Mouse (Mus musculus) retina, embryonic 14.5 days (tissue): ENCODE measurements around the gene Pla1a.
"Not testable (repeated sequence)": the region's sequence is repeated elsewhere in the genome, so short reads cannot be mapped to it uniquely, and the experiment has no call there.

Experiments
- DNase-seq: peaks from one replicate; pipeline ENCODE4 v3.0.0-alpha.2; 2015; ENCODE audit warnings: low spot score

The Pla1a gene

GRCm38 (mm10) chr16:38458600-38459280 is 25.8 kb upstream of the Pla1a start:
- no peak for DNase-seq

- no peak for DNase-seq
These were observed 24.0 kb upstream of the Pla1a start for GRCm38 (mm10) chr16:38456812-38457567.

DNA sequence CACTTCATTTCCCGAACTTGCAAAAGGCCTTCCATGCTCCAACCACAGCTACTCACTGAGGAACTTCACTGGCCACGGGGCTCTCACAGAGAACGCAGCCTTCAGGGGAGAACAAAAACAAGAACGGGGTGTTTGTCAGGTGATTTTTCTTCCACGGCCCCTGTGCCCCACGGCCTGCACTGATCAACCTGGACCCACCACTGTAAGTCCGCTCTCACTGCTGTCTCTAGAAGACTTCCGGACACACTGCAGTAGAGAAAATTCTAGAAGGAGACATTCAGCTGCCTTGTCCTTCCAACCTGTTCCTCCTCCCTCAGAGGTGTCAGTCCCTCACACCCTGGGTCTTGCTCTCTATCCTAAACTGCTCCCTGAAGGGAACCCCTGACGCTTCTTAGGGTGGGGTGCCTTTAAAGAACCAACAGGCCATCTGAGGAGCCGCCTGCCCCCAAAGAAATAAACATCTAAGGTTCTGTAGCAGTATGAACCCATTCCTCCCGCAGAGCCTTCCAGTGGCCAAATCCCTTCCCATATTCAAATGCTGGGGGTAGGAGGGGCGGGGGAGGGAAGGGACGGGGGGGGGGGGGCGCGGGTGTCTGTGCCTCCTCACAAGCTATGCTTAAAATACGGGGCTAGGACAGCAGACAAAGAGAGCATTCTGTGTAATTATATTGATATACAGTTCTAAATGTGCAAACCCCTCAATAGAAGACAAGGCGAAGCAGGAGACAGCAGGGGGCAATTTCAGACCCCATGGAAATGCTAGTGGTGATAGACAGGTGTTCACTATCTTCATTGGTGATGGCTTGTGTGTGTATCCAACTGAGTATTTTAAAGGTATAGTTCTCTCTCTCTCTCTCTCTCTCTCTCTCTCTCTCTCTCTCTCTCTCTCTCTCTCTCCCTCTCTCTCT is 22.8 kb upstream of the Pla1a start, which contains the start of gene Cd80:
Cd80 (plus strand) TSS at position 51 of the 908 bp plus-strand sequence.
- DNase-seq: no peak

- no peak for DNase-seq
These were observed 21.7 kb upstream of the Pla1a start for GRCm38 (mm10) chr16:38454533-38455254.

- no peak for DNase-seq
These were observed 21.0 kb upstream of the Pla1a start for GRCm38 (mm10) chr16:38453952-38454351.

DNA sequence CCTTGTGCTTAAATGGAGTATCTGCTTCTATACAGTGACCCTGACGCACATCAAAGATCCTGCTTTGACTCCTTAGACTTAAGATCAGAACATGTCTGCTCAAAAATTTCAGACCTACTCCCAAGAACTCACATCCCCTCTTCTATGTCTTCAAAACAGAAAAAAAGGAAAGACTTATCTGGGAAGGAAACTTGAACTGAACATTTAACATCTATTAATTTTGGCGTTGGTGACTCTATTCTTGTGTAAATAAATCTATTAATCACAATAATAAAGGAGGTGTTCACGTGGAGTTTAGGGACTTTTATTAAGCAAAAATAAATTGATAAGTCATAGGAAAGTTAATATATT is 20.2 kb upstream of the Pla1a start:
- no peak for DNase-seq

DNA sequence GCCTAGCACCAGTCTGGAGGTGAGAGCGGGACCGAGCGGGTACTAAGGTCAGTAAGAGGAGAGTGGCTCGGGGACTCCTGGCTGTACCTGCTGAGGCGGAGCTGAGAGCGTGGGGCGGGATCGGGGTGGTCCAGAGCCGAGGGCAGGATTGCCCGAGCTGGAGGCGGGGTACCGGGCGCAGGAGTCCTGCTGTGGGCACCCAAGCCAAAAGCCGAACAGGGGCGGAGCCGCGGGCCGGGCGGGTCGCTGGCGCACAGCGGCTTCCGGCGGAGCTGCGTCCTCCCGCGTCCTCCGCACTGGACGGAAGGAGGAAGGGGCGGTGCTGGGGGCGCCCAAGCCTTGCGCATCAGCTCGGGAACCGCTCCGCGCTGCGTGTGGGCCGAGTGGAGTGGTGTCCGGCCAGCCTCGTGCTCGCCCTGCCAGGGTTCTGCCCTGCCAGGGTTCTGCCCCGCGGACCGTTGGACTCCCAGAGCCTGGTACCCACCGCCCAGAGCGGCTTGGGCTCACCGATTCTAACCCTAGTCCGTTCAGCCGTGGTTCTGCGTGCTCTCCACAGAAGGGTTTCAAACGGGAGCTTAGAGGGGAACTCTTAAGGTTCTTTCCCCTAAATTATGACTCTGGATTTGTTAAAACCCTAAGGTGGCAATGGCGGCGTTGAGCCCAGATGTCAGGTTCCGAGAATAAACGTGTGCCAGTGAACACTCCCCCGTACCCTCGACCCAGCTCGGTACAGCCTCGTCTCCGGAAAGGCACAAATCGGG is 19.7 kb upstream of the Pla1a start, which contains the start of gene Adprh:
Adprh (minus strand) TSS at position 262 of the 761 bp plus-strand sequence.
- DNase-seq: peak; percentile 87

GRCm38 (mm10) chr16:38451421-38452205 is 18.7 kb upstream of the Pla1a start:
- DNase-seq: peak; percentile 31

- no peak for DNase-seq
These were observed 17.8 kb upstream of the Pla1a start for GRCm38 (mm10) chr16:38450707-38451106.

DNA sequence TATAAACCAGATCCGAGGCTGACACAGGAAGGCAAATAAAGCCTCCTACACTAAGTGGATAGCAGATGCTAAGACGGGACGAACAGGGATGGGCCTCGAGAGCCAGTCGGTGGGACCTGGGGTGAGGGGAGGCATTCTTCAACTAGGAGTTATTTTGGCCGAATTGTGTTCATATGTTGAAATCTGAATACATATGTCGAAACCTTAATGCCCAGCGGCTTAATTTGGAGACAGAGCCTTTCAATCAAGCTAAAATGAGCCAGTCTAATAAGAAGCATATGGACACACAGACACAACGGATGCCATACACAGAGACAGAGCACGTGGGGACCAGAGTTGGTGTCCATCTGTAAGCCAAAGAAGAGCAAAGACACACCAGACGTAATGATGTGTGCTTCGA is 15.5 kb upstream of the Pla1a start:
- no peak for DNase-seq

DNA sequence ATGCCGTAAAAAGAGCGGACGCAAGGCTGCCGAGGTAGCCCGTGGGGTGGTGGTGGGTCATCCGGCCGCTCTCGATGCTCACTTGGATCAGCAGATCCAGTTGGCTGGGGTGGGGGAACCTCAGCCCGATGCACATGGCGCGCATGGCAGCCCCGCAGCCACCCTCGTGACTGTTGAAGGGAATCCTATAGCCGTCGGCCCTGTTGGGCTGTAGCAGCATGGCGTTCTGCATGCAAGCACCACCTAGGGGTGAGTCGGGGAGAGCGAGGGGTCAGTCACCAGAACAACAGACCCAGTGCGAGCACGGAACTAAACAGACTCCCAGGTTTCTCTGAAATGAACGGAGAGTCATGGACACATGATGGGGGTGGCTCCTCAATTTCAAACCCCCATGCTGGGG is 14.4 kb upstream of the Pla1a start:
- DNase-seq: no peak

- not testable (repeated sequence) for DNase-seq
These were observed 13.2 kb upstream of the Pla1a start for GRCm38 (mm10) chr16:38446141-38446540.

GRCm38 (mm10) chr16:38445576-38445975 is 12.6 kb upstream of the Pla1a start:
- DNase-seq: no peak

GRCm38 (mm10) chr16:38445046-38445445 is 12.1 kb upstream of the Pla1a start:
- no peak for DNase-seq

DNA sequence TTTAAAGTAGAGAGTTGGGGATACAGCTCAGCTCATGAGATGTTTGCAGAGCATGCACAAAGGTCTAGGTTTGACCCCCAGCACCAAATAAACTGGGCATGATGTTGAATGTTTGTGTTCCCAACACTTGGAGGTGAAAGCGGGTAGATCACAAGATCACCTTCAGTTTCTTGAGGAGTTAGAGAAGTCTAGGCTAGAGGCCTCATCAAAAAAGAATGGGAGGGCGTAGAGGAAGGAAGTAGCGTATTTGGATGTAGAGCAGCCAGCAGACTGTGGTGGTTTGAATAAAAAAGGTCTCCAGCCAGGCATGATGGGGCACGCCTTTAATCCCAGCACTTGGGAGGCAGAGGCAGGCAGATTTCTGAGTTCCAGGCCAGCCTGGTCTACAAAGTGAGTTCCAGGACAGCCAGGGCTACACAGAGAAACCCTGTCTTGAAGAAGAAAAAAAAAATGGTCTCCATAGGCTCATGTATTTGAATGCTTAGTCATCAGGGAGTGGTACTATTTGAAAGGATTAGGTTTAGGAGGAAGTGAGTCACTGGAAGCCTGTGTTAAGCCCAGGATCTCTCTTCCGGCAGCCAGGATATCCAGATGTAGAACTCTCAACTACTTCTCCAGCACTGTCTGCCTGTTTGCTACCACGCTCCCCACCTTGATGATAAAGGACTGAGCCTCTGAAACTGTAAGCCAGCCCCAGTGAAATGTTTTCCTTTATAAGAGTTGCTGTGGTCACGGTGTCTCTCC is 10.9 kb upstream of the Pla1a start:
- DNase-seq: no peak

- DNase-seq: no peak
These were observed 9.3 kb upstream of the Pla1a start for GRCm38 (mm10) chr16:38442216-38442615.

DNA sequence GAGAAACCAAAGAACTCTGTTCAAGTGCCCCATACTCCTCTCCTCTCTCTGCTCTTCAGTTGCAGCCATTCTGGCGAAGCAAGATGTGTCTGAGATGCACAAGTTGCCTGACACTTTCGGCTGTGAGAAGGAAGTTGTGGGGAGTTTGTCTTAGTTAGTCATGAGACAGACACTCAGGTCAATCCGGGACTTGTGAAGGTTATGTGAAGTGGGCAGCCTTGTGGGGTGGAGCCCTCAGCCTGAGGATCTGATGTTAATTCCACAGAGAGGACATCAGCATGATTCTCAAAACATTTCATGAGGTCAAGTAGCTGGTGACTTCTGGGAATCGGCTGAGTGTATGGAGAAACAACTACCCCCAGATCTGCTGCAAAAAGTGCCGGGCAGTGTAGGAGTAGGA is 8.7 kb upstream of the Pla1a start:
- no peak for DNase-seq

DNA sequence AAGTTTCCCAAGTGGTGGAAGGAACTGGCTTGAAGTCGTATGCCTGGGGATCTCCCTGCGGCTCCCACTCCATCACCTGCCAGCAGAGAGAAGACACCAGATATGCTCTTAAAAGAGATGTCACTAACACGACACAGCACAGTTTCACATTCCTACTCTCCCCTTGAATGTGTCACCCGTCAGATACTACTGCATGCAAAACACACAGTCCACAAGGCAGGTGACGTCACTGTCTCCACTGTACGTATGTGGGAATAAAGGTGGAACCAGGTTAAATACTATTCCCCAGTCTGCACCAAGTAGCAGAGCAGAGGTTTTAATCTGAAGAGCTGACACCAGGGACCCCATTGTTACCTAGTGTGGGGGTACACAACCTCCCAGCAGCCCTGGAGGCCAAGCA is 7.5 kb upstream of the Pla1a start:
- DNase-seq: no peak

- no peak for DNase-seq
These were observed 6.2 kb upstream of the Pla1a start for GRCm38 (mm10) chr16:38439190-38439589.
